Mouse (Mus musculus) C2C12 (cell line): ENCODE data around the gene Slc9a3r1.

ENCODE experiments used
- CTCF ChIP-seq: IDR thresholded peaks from one replicate; pipeline ENCODE4 v1.5.1; 2011; ENCODE audit not compliant: control insufficient read depth, insufficient read depth, insufficient read length
- FOSL1 ChIP-seq: IDR thresholded peaks from one replicate; pipeline ENCODE4 v1.8.0; 2011; ENCODE audit warnings: mild to moderate bottlenecking, low read length; ENCODE audit not compliant: poor library complexity, insufficient read depth, severe bottlenecking
- MAX ChIP-seq: IDR thresholded peaks from one replicate; pipeline ENCODE4 v1.6.1; 2011; ENCODE audit warnings: mild to moderate bottlenecking, control low read depth
- USF1 ChIP-seq: IDR thresholded peaks from one replicate; pipeline ENCODE4 v1.6.1; 2011; ENCODE audit warnings: low read depth, mild to moderate bottlenecking, control low read depth, moderate library complexity

- TF ChIP-seq CTCF (no peak), USF1 (peak; percentile 61), FOSL1 (no peak), MAX (no peak)
Measured at GRCm38 (mm10) chr11:115219263-115219662, 56.1 kb downstream of the Slc9a3r1 start.
